Mouse (Mus musculus): ENCODE data around the gene Zglp1. TPM values are rescaled to one million over a fixed set of nuclear protein-coding genes. Genes with fewer than 3 reads are reported as not detected.

The Zglp1 gene
- total RNA-seq, 2 experiments from 2014 or later = not detected

DNA sequence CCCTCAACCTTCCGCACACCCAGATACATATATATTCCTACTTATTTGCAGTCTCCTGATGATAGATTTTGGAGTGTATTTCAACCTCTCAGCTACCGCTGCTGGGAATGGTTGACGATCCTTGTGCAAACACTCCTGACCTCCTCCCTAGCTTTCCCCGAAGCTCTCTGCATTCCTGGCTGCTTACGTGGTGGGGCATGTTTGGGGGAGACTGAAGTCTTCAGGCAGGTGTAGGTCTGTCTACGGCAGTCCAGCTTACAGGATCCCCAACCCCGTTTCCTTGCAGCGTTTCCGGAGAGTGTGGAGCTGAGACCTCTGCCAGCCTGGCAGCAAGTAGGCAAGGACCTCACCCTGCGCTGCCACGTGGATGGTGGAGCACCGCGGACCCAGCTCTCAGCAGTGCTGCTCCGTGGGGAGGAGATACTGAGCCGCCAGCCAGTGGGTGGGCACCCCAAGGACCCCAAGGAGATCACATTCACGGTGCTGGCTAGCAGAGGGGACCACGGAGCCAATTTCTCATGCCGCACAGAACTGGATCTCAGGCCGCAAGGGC lies 41.6 kb downstream of the Zglp1 start:
- DNase-seq = no peak

DNA sequence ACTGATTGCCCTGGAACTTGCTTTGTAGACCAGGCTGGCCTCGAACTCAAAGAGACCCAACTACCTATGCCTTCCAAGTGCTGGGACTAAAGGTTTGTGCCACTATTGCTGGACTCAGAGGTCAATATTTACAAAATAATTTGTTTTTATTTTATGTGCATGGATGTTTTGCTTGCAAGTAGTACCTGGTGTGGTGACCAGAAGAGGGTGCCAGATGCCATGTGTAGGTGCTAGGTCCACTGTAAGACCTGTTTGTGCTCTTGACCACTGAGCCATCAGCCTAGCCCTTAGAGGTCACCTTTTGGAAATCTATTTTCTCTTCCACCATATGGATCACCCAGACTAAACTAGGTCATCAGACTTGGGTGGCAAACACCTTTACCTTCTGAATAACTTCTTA lies 44.2 kb downstream of the Zglp1 start:
- no peak for DNase-seq

DNA sequence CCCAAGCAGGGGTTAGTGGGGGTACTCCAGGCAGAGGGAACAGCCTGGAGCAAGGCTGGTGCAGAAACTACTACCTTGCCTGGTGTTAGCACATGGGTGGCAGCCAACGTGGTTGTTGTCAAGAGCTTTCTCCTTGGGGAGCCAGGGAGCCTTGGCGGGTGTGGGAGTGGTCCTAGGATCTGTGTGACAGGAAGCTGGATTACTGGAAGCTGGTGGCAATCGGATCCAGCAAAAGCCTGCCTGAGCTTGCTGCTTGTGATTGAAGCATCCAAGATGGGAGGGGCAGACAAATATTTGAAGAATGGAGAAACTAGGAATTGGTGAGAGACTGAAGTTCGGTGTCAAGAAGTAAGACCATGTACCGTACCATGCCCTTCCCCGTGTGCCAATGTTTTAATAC lies 44.6 kb downstream of the Zglp1 start:
- DNase-seq = no peak

DNA sequence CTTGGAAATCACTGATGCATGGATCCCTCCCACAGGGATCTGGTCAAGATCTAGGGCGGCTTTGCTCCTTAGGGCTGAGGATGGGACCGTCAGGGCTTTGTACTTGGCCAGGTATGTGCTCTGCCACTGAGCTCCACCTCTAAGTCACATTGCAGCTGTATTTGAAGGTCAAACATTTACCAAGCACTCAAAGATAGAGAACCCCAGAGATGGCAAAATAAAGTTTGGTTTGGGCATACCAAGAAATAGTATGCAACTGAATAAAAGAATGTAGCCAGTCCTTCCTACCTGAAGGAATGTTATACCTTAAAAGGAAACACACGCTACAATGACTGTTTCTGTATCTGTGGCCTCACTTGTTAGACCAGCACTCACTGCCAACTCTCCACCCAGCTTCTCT lies 45.5 kb downstream of the Zglp1 start:
- no peak for DNase-seq

DNA sequence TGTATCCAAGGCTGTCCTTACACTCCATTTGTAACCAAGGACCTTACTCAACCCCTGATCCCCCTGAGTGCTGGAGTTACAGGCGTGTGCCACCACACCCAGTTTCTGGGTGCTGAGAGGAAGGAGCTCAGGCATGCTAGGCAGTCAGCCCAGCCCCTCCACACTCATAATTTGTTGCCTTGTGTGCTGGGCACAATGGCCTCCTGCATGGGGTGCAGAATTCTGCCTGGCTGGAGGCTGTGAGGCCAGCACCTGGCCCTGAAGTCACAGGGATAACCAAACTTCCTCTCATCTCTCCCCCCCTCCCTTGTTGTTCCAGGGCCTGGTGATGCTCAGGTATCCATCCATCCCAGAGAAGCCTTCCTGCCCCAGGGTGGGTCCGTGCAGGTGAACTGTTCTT lies 48.3 kb downstream of the Zglp1 start:
- no peak for DNase-seq

DNA sequence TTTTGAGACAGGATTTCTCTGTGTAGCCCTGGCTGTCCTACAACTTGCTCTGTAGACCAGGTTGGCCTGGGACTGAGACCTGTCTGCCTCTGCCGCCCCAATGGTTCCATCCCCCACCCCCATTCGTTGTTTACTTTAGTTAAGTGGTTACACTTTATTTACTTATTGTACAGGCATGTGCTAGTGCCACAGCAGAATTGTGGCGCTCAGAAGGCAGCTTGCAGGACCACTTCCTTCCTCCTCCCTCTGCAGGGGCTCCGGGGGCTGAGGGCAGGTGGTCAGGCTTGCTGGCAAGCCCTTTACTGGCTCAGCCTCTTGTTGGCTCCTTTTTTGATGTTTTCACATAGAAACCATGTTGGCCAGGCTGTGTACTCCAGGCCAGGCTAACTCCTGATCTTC lies 49.7 kb downstream of the Zglp1 start:
- DNase-seq = no peak

DNA sequence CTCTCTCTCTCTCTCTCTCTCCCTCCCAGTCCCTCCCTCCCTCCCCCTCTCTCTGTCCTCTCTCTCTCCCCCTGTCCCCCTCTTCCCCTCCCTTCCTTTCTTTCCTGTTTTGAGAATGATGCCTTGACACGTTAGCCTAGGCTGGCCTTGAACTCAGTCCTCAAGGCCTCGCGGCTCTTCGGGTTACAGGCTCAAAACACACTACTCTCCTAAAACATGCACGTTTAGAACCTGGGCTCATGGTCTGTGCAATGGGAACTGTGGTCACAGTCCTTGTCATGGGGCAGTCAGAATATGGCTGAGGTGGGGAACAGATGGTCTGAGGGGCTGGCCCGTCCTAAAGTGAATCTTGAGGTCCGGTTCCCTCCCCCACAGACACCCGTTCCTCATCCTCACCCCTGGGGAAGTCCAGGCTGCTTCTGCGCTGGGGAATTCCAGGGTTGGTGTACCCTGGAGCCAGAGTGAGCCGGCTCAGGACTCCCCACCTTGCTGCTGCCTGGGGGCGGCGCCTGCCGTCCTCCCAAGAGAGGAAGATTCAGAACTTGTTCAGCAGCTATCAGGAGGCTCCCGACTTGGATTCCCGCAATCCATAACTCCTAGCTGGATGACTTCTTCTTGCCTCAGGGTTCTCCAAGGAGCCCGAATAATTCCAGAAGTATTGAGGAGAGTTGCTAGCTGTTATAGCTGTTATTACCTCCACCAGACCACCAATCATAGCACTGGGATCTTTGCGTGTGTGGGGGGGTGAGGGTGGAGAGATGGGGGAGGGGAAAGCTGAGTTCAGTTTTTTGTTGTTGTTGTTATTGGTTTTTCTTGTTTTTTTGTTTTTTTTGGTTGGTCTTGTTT lies 50.3 kb downstream of the Zglp1 start:
- DNase-seq = no peak

DNA sequence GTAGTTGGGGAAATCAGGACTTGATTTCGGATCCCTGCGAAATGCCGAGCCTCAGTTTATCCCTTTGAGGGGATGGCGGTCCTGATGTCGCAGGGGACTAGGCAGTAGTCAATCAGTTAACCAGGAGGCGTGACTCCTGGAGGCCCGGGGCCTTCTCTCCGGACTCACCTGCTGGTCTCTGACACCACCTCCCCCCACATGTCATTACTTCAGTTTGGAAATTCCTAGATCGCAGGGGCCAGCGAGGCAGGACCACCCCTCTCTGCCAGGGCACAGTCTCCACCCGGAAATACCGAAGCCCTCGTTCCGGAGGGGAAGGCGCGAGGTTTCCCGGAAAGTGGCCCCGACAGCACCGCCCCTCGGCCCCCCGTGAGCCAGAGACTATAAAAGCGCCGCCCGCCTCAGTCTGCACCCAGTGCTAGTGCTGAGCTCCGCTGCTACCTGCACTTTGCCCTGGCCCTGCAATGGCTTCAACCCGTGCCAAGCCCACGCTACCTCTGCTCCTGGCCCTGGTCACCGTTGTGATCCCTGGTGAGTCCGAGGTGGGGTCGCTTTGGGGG lies 51.2 kb downstream of the Zglp1 start, which contains the start of gene Icam1:
Icam1 (plus strand) TSS at position 415 of the 560 bp plus-strand sequence.
- DNase-seq = peak; percentile 73

DNA sequence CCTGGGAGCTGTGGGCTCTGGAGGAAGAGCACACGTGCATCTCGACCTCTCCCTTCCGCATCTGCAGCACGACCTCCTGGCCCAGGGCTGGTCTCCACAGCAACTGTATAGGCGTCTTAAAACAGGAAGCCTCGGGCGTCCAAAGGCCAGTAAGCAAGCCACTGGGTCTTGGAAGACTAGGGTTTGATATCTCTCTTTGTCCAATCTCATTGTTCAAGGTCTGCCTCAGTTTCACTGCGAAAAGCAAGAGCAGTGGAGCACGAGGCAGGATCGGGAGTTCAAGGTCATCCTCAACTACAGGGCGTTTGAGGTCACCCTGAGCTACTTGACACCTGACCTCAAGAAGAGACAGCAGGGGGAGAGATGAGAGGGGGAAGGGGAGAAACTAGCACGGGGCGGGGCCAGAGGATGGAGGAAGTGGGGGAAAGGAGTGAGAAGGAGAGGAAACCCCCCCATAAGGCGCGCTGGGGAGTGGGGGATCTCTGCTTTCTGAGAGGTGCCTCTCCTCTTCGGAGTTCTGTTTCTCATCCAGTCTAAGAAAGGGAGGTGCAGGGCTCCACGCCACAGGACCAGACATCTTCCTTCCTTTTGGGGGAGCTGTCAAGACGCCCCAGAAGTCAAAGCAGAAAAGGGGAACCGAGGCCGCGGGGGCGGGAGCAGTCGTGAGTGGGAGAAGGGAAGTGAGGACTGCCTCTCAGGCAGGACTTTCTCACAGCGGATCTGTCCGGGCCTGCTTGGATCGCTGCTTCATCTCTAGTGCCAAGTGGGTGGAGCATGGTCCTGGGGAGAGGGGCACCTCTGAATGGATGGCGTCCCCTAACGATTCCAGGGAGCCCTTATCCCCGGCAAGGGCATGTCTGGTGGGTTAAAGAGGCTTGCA lies 52.0 kb downstream of the Zglp1 start:
- peak; percentile 67 for DNase-seq

Small RNAs within 50 kb of the gene (microRNA-seq; reads per million reads assigned to microRNA genes)
- gene Mir1900 (0 reads per million in 2 experiments), gene Mir7082 (1.0 to 1.6 reads per million in 2 experiments)

Other genes with a start within 250 kb of the Zglp1 start
- gene Rdh8, start 248.6 kb downstream of the Zglp1 start, total RNA-seq (2021) = not detected
- gene A230050P20Rik, start 198.5 kb downstream of the Zglp1 start, total RNA-seq (2021) = 1 to 10 TPM; 6.4 to 7.2 TPM
- 1 to 10 TPM; 1.6 to 1.7 TPM for gene Angptl6, start 187.4 kb downstream of the Zglp1 start, total RNA-seq (2021)
- 10 to 100 TPM; 18.4 to 19.6 TPM for gene Ppan, start 178.9 kb downstream of the Zglp1 start, total RNA-seq (2021)
- 100 to 1,000 TPM; 116 to 126 TPM for gene Eif3g, start 168.5 kb downstream of the Zglp1 start, total RNA-seq (2021)
- gene Dnmt1, start 107.2 kb downstream of the Zglp1 start, total RNA-seq (2021) = 10 to 100 TPM; 66.7 to 68.2 TPM
- 10 to 100 TPM in 1 of 2 experiments, 1 to 10 TPM in 1; 8.4 to 11.1 TPM for gene S1pr2, start 90.3 kb downstream of the Zglp1 start, total RNA-seq (2021)
- 10 to 100 TPM; 85.7 to 98.0 TPM for gene Mrpl4, start 64.4 kb downstream of the Zglp1 start, total RNA-seq (2021)
- 1 to 10 TPM; 8.0 to 8.5 TPM for gene Icam1, start 51.1 kb downstream of the Zglp1 start, total RNA-seq (2021)
- gene Icam4, start 37.7 kb downstream of the Zglp1 start, total RNA-seq (2021) = under 1 TPM; 0.27 to 0.93 TPM
- gene Icam5, start 35.0 kb downstream of the Zglp1 start, total RNA-seq (2021) = not detected
- under 1 TPM; 0.14 to 0.23 TPM for gene Gm49373, start 6.0 kb upstream of the Zglp1 start, total RNA-seq (2021)
- gene Fdx1l, start 6.5 kb upstream of the Zglp1 start, total RNA-seq (2021) = 10 to 100 TPM; 34.1 to 35.5 TPM
- gene Gm38431, start 24.9 kb upstream of the Zglp1 start, total RNA-seq (2021) = 1 to 10 TPM in 1 of 2 experiments, under 1 TPM in 1; 0.64 to 2.2 TPM
- gene Raver1, start 24.9 kb upstream of the Zglp1 start, total RNA-seq (2021) = 10 to 100 TPM; 44.4 to 48.9 TPM
- gene Tyk2, start 64.2 kb upstream of the Zglp1 start, total RNA-seq (2021) = 1 to 10 TPM; 7.7 to 8.2 TPM
- gene Cdc37, start 82.9 kb upstream of the Zglp1 start, total RNA-seq (2021) = 100 to 1,000 TPM; 145 to 158 TPM
- gene Pde4a, start 98.6 kb upstream of the Zglp1 start, total RNA-seq (2021) = 10 to 100 TPM; 18.7 to 21.1 TPM
- gene Keap1, start 172.3 kb upstream of the Zglp1 start, total RNA-seq (2021) = 10 to 100 TPM; 33.7 to 37.7 TPM
- under 1 TPM; 0.17 to 0.29 TPM for gene S1pr5, start 181.3 kb upstream of the Zglp1 start, total RNA-seq (2021)
- 10 to 100 TPM; 53.1 to 59.1 TPM for gene Atg4d, start 198.2 kb upstream of the Zglp1 start, total RNA-seq (2021)
- 10 to 100 TPM; 18.5 to 21.0 TPM for gene Kri1, start 220.9 kb upstream of the Zglp1 start, total RNA-seq (2021)
- 10 to 100 TPM; 49.5 to 54.6 TPM for gene Cdkn2d, start 224.3 kb upstream of the Zglp1 start, total RNA-seq (2021)
- not detected for gene Ap1m2, start 245.2 kb upstream of the Zglp1 start, total RNA-seq (2021)

Data from heart, postnatal 4 days (tissue).